Mouse (Mus musculus) liver, adult 10 weeks (tissue): ENCODE data around the gene Olfr71. TPM values are rescaled to one million over a fixed set of nuclear protein-coding genes. Genes with fewer than 3 reads are reported as not detected.

Source experiments
- polyA plus RNA-seq: library from polyadenylated mRNA; stranded (reverse); fragments of 350-450 nt; fragmentation: Illumina TruSeq; extraction: RNeasy Lipid Tissue Mini Kit (QIAGEN cat#74804); gene quantifications from one replicate; pipeline ENCODE4 v1.2.3, GENCODE M21; 2014; ENCODE audit warnings: low read depth, low replicate concordance

The Olfr71 gene
- not detected for polyA plus RNA-seq

GRCm38 (mm10) chr4:43709869-43710268 is at the start of gene Olfr71:
TSS of gene Olfr71 (minus strand) at chr4:43710255.

GRCm38 (mm10) chr4:43729794-43730550 is 19.9 kb upstream of the Olfr71 start, which contains the start of gene Spaar:
TSS of gene Spaar (plus strand) at chr4:43730034.

GRCm38 (mm10) chr4:43726995-43727394 is 16.9 kb upstream of the Olfr71 start, which contains the start of gene Hrct1:
TSS of gene Hrct1 (plus strand) at chr4:43727188.

GRCm38 (mm10) chr4:43700707-43701106 is 9.3 kb downstream of the Olfr71 start, which contains the start of gene Olfr70:
TSS of gene Olfr70 (minus strand) at chr4:43700807.

GRCm38 (mm10) chr4:43668782-43669427 is 41.1 kb downstream of the Olfr71 start, which contains the start of the genes Tmem8b and Fam221b:
TSS of gene Tmem8b (plus strand) at chr4:43668971.
TSS of gene Fam221b (minus strand) at chr4:43669145.

DNA sequence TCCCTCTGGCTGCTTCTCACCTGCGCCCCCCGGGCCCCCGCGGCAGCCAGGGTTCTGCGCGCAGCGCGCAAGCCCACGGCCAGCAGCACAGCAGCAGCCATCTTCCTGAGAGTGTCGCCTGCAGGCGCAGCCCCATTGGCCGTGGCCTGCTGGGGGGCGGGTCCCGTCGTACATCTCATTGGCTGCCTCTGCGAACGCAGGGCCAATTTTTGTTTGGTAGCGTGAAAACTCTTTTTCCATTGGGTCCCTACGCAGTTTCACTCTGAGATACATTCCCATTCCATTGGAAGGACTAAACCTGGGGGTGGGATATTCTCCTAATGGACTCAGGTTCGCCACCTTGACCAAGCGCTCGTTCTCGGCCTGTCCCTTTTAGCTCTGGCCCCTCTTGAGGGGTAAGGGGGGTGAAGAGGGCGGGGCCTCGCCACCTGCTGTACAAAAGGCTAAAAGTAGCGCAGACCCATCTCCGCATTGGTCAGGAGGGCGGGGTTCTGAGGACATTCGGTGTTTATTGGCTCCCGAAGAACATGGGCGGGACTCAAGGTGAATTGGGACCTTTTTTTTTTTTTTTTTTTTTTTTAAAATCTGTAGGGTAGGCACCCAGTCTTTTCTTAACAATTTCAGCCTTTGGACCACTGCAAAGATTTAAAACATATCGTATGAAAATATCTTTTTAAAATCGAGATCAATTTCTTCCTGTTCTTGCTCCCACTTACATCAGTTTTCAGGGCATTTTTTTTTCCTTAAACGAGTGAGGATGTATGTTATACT is 53.5 kb downstream of the Olfr71 start, which contains the start of gene Hint2:
Hint2 (minus strand) TSS at position 128 of the 771 bp plus-strand sequence.

Other genes with a start within 250 kb of the Olfr71 start
- not detected for gene Sit1, start 226.5 kb downstream of the Olfr71 start, polyA plus RNA-seq
- 19.9 TPM for gene Ccdc107, start 217.4 kb downstream of the Olfr71 start, polyA plus RNA-seq
- gene Arhgef39, start 210.6 kb downstream of the Olfr71 start, polyA plus RNA-seq = not detected
- gene Car9, start 203.3 kb downstream of the Olfr71 start, polyA plus RNA-seq = not detected
- 3.7 TPM for gene Tpm2, start 186.5 kb downstream of the Olfr71 start, polyA plus RNA-seq
- gene Creb3, start 147.9 kb downstream of the Olfr71 start, polyA plus RNA-seq = 14.6 TPM
- gene Tln1, start 147.6 kb downstream of the Olfr71 start, polyA plus RNA-seq = 14.8 TPM
- gene Rgp1, start 131.5 kb downstream of the Olfr71 start, polyA plus RNA-seq = 5.0 TPM
- gene Gba2, start 131.4 kb downstream of the Olfr71 start, polyA plus RNA-seq = 2.2 TPM
- gene Msmp, start 125.8 kb downstream of the Olfr71 start, polyA plus RNA-seq = not detected
- gene Npr2, start 78.3 kb downstream of the Olfr71 start, polyA plus RNA-seq = 17.8 TPM
- not detected for gene Spag8, start 56.7 kb downstream of the Olfr71 start, polyA plus RNA-seq
- 23.0 TPM for gene Hint2, start 53.8 kb downstream of the Olfr71 start, polyA plus RNA-seq
- 0.72 TPM for gene Tmem8b, start 41.3 kb downstream of the Olfr71 start, polyA plus RNA-seq
- not detected for gene Fam221b, start 41.1 kb downstream of the Olfr71 start, polyA plus RNA-seq
- not detected for gene Olfr70, start 9.4 kb downstream of the Olfr71 start, polyA plus RNA-seq
- gene Hrct1, start 16.9 kb upstream of the Olfr71 start, polyA plus RNA-seq = not detected
- gene Spaar, start 19.8 kb upstream of the Olfr71 start, polyA plus RNA-seq = not detected
- gene Olfr159, start 60.8 kb upstream of the Olfr71 start, polyA plus RNA-seq = not detected
- gene Olfr156, start 113.6 kb upstream of the Olfr71 start, polyA plus RNA-seq = not detected
- gene Olfr157, start 129.9 kb upstream of the Olfr71 start, polyA plus RNA-seq = not detected
- not detected for gene Olfr155, start 141.3 kb upstream of the Olfr71 start, polyA plus RNA-seq
- gene Reck, start 165.3 kb upstream of the Olfr71 start, polyA plus RNA-seq = 2.9 TPM
- 2.2 TPM for gene Glipr2, start 247.1 kb upstream of the Olfr71 start, polyA plus RNA-seq